Mouse (Mus musculus) left cerebral cortex, adult 11 months (tissue): ENCODE results near the gene Shc1.
A peak's percentile ranks its signal among the peaks of the same experiment; 100 is the strongest.
"Not testable (repeated sequence)": the region's sequence is repeated elsewhere in the genome, so short reads cannot be mapped to it uniquely, and the experiment has no call there.

ENCODE experiments used
- DNase-seq: peaks from one replicate; pipeline ENCODE4 v3.0.0; 2022; ENCODE audit warnings: low spot score

Gene Shc1

GRCm38 (mm10) chr3:89419571-89419970 is 1.3 kb downstream of the Shc1 start:
- DNase-seq, result no peak

GRCm38 (mm10) chr3:89419981-89420380 is 1.7 kb downstream of the Shc1 start:
- no peak for DNase-seq

GRCm38 (mm10) chr3:89420421-89420820 is 2.2 kb downstream of the Shc1 start:
- no peak for DNase-seq

GRCm38 (mm10) chr3:89421002-89421774 is 2.9 kb downstream of the Shc1 start:
- DNase-seq, result peak; percentile 66

- no peak for DNase-seq
Measured at GRCm38 (mm10) chr3:89421810-89422473, 3.7 kb downstream of the Shc1 start.

- no peak for DNase-seq
Measured at GRCm38 (mm10) chr3:89422556-89423205, 4.4 kb downstream of the Shc1 start.

GRCm38 (mm10) chr3:89424416-89425140 is 6.3 kb downstream of the Shc1 start:
- DNase-seq, result no peak

GRCm38 (mm10) chr3:89425141-89425525 is 6.9 kb downstream of the Shc1 start:
- no peak for DNase-seq

GRCm38 (mm10) chr3:89425876-89426275 is 7.6 kb downstream of the Shc1 start:
- DNase-seq, result no peak

GRCm38 (mm10) chr3:89429021-89429420 is 10.8 kb downstream of the Shc1 start:
- DNase-seq, result not testable (repeated sequence)

- peak; percentile 91 for DNase-seq
Measured at GRCm38 (mm10) chr3:89430171-89431159, 12.2 kb downstream of the Shc1 start, which contains the start of gene Pygo2. TSS of gene Pygo2 (plus strand) at chr3:89430214.

GRCm38 (mm10) chr3:89432606-89433005 is 14.4 kb downstream of the Shc1 start:
- no peak for DNase-seq

GRCm38 (mm10) chr3:89434532-89434931 is 16.3 kb downstream of the Shc1 start:
- DNase-seq, result no peak

GRCm38 (mm10) chr3:89435041-89435440 is 16.8 kb downstream of the Shc1 start:
- DNase-seq, result no peak

GRCm38 (mm10) chr3:89436176-89437113 is 18.2 kb downstream of the Shc1 start, which contains the start of gene Pbxip1:
TSS of gene Pbxip1 (plus strand) at chr3:89436706.
- DNase-seq, result no peak

- DNase-seq, result no peak
Measured at GRCm38 (mm10) chr3:89437269-89437668, 19.0 kb downstream of the Shc1 start.

GRCm38 (mm10) chr3:89440691-89441090 is 22.4 kb downstream of the Shc1 start:
- DNase-seq, result no peak

- DNase-seq, result no peak
Measured at GRCm38 (mm10) chr3:89448720-89449537, 30.7 kb downstream of the Shc1 start.

GRCm38 (mm10) chr3:89449541-89449940 is 31.3 kb downstream of the Shc1 start:
- DNase-seq, result no peak
